Mouse (Mus musculus) thymus, adult 2 months (tissue): ENCODE results near the gene Wdfy3. TPM values are rescaled to one million over a fixed set of nuclear protein-coding genes. Genes with fewer than 3 reads are reported as not detected.
"Not testable (repeated sequence)": the region's sequence is repeated elsewhere in the genome, so short reads cannot be mapped to it uniquely, and the experiment has no call there.

Experiments
- DNase-seq: peaks from one replicate; pipeline ENCODE4 v3.0.0; 2021
- H3K27ac ChIP-seq: fragments of 200-500 bp; 2 replicates; pipeline ENCODE4 v1.5.1; 2012; ENCODE audit warnings: low read length, control low read depth; ENCODE audit not compliant: control insufficient read depth, insufficient read depth
- H3K27me3 ChIP-seq: fragments of 200-500 bp; 2 replicates; pipeline ENCODE4 v1.6.1; 2012; ENCODE audit warnings: mild to moderate bottlenecking, low read length, moderate library complexity, mixed read lengths; ENCODE audit not compliant: control insufficient read depth, insufficient read depth
- H3K36me3 ChIP-seq: fragments of 200-500 bp; 2 replicates; pipeline ENCODE4 v1.6.1; 2012; ENCODE audit warnings: mild to moderate bottlenecking, low read length, moderate library complexity; ENCODE audit not compliant: control insufficient read depth, insufficient read depth
- H3K4me1 ChIP-seq: fragments of 200-500 bp; replicated peaks from 2 replicates; pipeline ENCODE4 v1.6.1; 2012; ENCODE audit warnings: low read length; ENCODE audit not compliant: control insufficient read depth, insufficient read depth
- H3K4me3 ChIP-seq: fragments of 200-500 bp; 2 replicates; pipeline ENCODE4 v1.5.1; 2012; ENCODE audit warnings: mild to moderate bottlenecking, low read length, control low read depth, moderate library complexity; ENCODE audit not compliant: control insufficient read depth, insufficient read depth
- CTCF ChIP-seq: fragments of 200-500 bp; IDR thresholded peaks from 2 replicates; pipeline ENCODE4 v1.5.1; 2012; ENCODE audit warnings: mild to moderate bottlenecking, control low read depth, low read length, moderate library complexity, borderline replicate concordance; ENCODE audit not compliant: control insufficient read depth, poor library complexity, insufficient read depth; ENCODE audit errors: extremely low read depth
- POLR2A ChIP-seq: fragments of 200-500 bp; IDR thresholded peaks from 2 replicates; pipeline ENCODE4 v1.6.1; 2012; ENCODE audit warnings: mild to moderate bottlenecking, low read length, control low read depth, moderate library complexity; ENCODE audit not compliant: control insufficient read depth, poor library complexity, insufficient read depth; ENCODE audit errors: extremely low read depth
- WGBS: fragments of 180-500 bp; shearing (Covaris S2); methylation state at CpG from one replicate; pipeline ENCODE4 v1.1.7; 2018; 5-methylcytosine and 5-hydroxymethylcytosine counted together
- polyA plus RNA-seq: library from polyadenylated mRNA; depleted of rRNA; stranded (reverse); fragments of >200 nt; gene quantifications from 2 replicates; pipeline ENCODE4 v1.2.3, GENCODE M21; 2012

Gene Wdfy3
- polyA plus RNA-seq, 1 experiment: 6.8 TPM

- no peaks in the 10 kb centered on the region for H3K36me3 ChIP-seq
- no peak for DNase-seq
- 95% methylated on average over 7 of the region's 7 CpGs for WGBS
- TF ChIP-seq POLR2A (no peak), CTCF (no peak)
- H3K27ac ChIP-seq: no peak overlapping the region
- H3K27me3 ChIP-seq: no peaks in the 10 kb centered on the region
- H3K4me1 ChIP-seq: no peaks in the 10 kb centered on the region
- no peak overlapping the region for H3K4me3 ChIP-seq
Measured at GRCm38 (mm10) chr5:101992969-101993670, 76.6 kb downstream of the Wdfy3 start.

GRCm38 (mm10) chr5:101990298-101990845 lies 79.3 kb downstream of the Wdfy3 start:
- no peak for DNase-seq
- Histone ChIP-seq H3K27me3 (no peaks in the 10 kb centered on the region), H3K27ac (no peak overlapping the region), H3K36me3 (no peaks in the 10 kb centered on the region), H3K4me3 (no peak overlapping the region), H3K4me1 (no peaks in the 10 kb centered on the region)
- 68% methylated on average over 7 of the region's 7 CpGs for WGBS
- TF ChIP-seq POLR2A (no peak), CTCF (no peak)

GRCm38 (mm10) chr5:101988476-101988875 lies 81.2 kb downstream of the Wdfy3 start:
- 97% methylated on average over 10 of the region's 10 CpGs for WGBS

GRCm38 (mm10) chr5:101986694-101987093 lies 83.0 kb downstream of the Wdfy3 start:
- Histone ChIP-seq H3K4me1 (no peaks in the 10 kb centered on the region), H3K27me3 (no peaks in the 10 kb centered on the region), H3K36me3 (no peaks in the 10 kb centered on the region), H3K4me3 (no peak overlapping the region), H3K27ac (no peak overlapping the region)
- DNase-seq: no peak
- TF ChIP-seq CTCF (no peak), POLR2A (no peak)
- whole genome bisulfite sequencing: 65% methylated on average over 3 of the region's 3 CpGs

More at GRCm38 (mm10) chr5:101988476-101988875, 81.2 kb downstream of the Wdfy3 start:
- Histone ChIP-seq H3K36me3 (no peaks in the 10 kb centered on the region), H3K27me3 (no peaks in the 10 kb centered on the region), H3K4me3 (no peak overlapping the region), H3K27ac (no peak overlapping the region), H3K4me1 (no peaks in the 10 kb centered on the region)
- TF ChIP-seq POLR2A (no peak), CTCF (no peak)
- DNase-seq: no peak

- Histone ChIP-seq H3K27ac (no peak overlapping the region), H3K4me3 (no peak overlapping the region), H3K4me1 (no peaks in the 10 kb centered on the region), H3K27me3 (no peaks in the 10 kb centered on the region), H3K36me3 (no peaks in the 10 kb centered on the region)
- TF ChIP-seq CTCF (no peak), POLR2A (no peak)
- WGBS: 99% methylated on average over 5 of the region's 5 CpGs
- no peak for DNase-seq
Measured at GRCm38 (mm10) chr5:101982239-101982638, 87.5 kb downstream of the Wdfy3 start.

- no peaks in the 10 kb centered on the region for H3K4me1 ChIP-seq
- H3K36me3 ChIP-seq: no peaks in the 10 kb centered on the region
- no peak overlapping the region for H3K27ac ChIP-seq
- TF ChIP-seq CTCF (no peak), POLR2A (no peak)
- WGBS: 93% methylated on average over 6 of the region's 6 CpGs
- H3K4me3 ChIP-seq: no peak overlapping the region
- no peak for DNase-seq
- H3K27me3 ChIP-seq: no peaks in the 10 kb centered on the region
Measured at GRCm38 (mm10) chr5:101979594-101979993, 90.1 kb downstream of the Wdfy3 start.

- 55% methylated on average over 4 of the region's 4 CpGs for WGBS
- not testable (repeated sequence) for H3K4me1 ChIP-seq, H3K27me3 ChIP-seq, H3K27ac ChIP-seq, H3K36me3 ChIP-seq, H3K4me3 ChIP-seq
- peak; percentile 4 for DNase-seq
Measured at GRCm38 (mm10) chr5:101972594-101972993, 97.1 kb downstream of the Wdfy3 start.
